Mouse (Mus musculus) bone marrow, adult 2 months (tissue): ENCODE results near the gene Rpn1. TPM values are rescaled to one million over a fixed set of nuclear protein-coding genes. Genes with fewer than 3 reads are reported as not detected.
A peak's percentile ranks its signal among the peaks of the same experiment; 100 is the strongest.

ENCODE experiments used
- H3K27ac ChIP-seq: fragments of 200-500 bp; 2 replicates; pipeline ENCODE4 v1.5.1; 2012; ENCODE audit warnings: low read depth, mild to moderate bottlenecking, control low read depth, inconsistent platforms, low read length; ENCODE audit not compliant: control insufficient read depth, poor library complexity, insufficient read depth
- H3K4me1 ChIP-seq: fragments of 200-500 bp; 2 replicates; pipeline ENCODE4 v1.6.1; 2011; ENCODE audit warnings: low read length; ENCODE audit not compliant: control insufficient read depth, insufficient read depth
- H3K4me3 ChIP-seq: fragments of 200-500 bp; replicated peaks from 2 replicates; pipeline ENCODE3; 2011; ENCODE audit warnings: mild to moderate bottlenecking, low read depth, low read length, control low read depth; ENCODE audit not compliant: control insufficient read depth
- CTCF ChIP-seq: fragments of 200-500 bp; IDR thresholded peaks from 2 replicates; pipeline ENCODE4 v1.5.1; 2011; ENCODE audit warnings: low read length, control low read depth; ENCODE audit not compliant: control insufficient read depth, insufficient read depth
- POLR2A ChIP-seq: fragments of 200-500 bp; IDR thresholded peaks from 2 replicates; pipeline ENCODE4 v1.6.1; 2011; ENCODE audit warnings: low read depth, mild to moderate bottlenecking, control low read depth, low read length, borderline replicate concordance; ENCODE audit not compliant: control insufficient read depth
- WGBS: fragments of 180-500 bp; shearing (Covaris S2); methylation state at CpG from one replicate; pipeline ENCODE4 v1.1.7; 2018; 5-methylcytosine and 5-hydroxymethylcytosine counted together
- polyA plus RNA-seq: library from polyadenylated mRNA; stranded (reverse); fragments of >200 nt; gene quantifications from 2 replicates; pipeline ENCODE4 v1.2.4, GENCODE M21; 2011; ENCODE audit warnings: low replicate concordance; ENCODE audit not compliant: missing spikeins, insufficient read depth, insufficient read length

Gene Rpn1
- polyA plus RNA-seq, 1 experiment, result 38.7 TPM

DNA sequence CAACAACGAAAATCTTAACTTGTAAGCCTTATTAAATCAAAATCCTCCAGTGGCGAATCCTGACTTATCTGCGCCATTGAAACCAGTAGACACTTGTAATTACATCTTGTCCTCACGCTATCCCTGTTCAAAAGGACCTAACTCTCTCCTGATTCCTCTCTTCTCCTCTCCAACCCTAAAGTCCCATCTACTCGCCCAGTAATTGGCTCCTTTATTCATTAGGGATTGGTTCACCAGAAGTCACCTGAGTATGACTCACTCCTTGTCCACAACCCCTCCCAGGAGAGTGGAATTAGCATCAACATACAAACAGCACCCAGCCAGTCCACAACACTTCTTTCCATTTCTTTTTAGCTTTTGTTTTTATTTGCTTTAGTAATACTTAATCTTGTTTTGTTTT lies 24.4 kb upstream of the Rpn1 start:
- whole genome bisulfite sequencing, result 83% methylated on average over 5 of the region's 5 CpGs
- no peak overlapping the region; the same call in 1 of the 2 replicates for H3K27ac ChIP-seq
- peaks cover 1% of the 10 kb centered on the region for H3K4me1 ChIP-seq
- no peak overlapping the region for H3K4me3 ChIP-seq
- no peak for TF ChIP-seq POLR2A
- no peak for TF ChIP-seq CTCF

- 21% methylated on average over 4 of the region's 4 CpGs for WGBS
- Histone ChIP-seq H3K4me3 (no peak overlapping the region), H3K4me1 (peaks cover 3% of the 10 kb centered on the region), H3K27ac (peak overlapping the region; percentile 75; the same call in 1 of the 2 replicates)
- TF ChIP-seq CTCF, result no peak
- TF ChIP-seq POLR2A, result no peak
Measured at GRCm38 (mm10) chr6:88060602-88061001, 23.7 kb upstream of the Rpn1 start.

DNA sequence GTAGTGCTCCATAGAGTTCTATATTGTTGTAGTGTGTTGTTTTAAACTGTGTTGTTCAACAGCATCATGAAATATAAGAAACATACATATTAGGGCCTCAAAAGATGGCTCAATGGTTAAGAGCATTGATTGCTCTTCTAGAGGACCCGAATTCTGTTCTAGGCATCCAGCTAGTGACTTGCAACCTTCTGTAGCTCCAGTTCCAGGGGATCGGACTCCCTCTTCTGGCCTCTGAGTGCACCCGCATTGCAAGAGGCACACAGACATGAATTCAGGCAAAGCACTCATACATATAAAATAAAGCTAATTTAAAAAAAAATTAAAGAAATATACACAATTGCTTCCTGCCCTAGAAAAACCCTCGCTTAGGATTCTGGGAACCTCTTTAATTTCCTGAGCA lies 22.9 kb upstream of the Rpn1 start:
- Histone ChIP-seq H3K4me3 (no peak overlapping the region), H3K27ac (no peak overlapping the region), H3K4me1 (peaks cover 5% of the 10 kb centered on the region)
- TF ChIP-seq CTCF (0 out of 2 replicates have a peak, but pooled peaks have one; percentile 6), POLR2A (no peak)
- WGBS, result 86% methylated on average over 4 of the region's 4 CpGs

DNA sequence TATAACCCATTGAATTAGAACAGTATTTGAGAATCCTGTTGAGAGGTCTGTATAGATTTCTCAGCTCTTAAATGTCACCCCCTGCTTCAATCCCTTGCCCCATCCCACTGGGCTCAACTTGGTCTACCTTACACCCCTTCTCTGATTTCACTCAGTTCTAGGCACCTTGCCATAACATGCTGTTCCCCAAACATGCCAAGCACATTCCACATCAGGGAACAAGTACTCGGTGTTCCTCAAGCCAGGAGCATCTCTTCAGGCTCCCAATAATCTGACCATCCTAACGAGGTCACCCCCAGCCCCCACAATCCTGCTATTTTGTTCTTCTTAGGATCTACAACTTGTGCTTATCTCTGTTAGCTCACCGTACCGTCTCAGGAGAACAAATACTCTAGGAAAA lies 21.9 kb upstream of the Rpn1 start:
- no peak overlapping the region for H3K27ac ChIP-seq
- peaks cover 5% of the 10 kb centered on the region for H3K4me1 ChIP-seq
- H3K4me3 ChIP-seq, result no peak overlapping the region
- WGBS, result 88% methylated on average over 4 of the region's 4 CpGs
- TF ChIP-seq POLR2A (no peak), CTCF (no peak)

GRCm38 (mm10) chr6:88064072-88064642 lies 20.1 kb upstream of the Rpn1 start:
- WGBS, result 30% methylated on average over 3 of the region's 3 CpGs
- TF ChIP-seq POLR2A, result no peak
- TF ChIP-seq CTCF, result no peak
- no peak overlapping the region for H3K4me3 ChIP-seq
- peak overlapping the region; percentile 2; the same call in 1 of the 2 replicates for H3K27ac ChIP-seq
- H3K4me1 ChIP-seq, result peaks cover 5% of the 10 kb centered on the region

DNA sequence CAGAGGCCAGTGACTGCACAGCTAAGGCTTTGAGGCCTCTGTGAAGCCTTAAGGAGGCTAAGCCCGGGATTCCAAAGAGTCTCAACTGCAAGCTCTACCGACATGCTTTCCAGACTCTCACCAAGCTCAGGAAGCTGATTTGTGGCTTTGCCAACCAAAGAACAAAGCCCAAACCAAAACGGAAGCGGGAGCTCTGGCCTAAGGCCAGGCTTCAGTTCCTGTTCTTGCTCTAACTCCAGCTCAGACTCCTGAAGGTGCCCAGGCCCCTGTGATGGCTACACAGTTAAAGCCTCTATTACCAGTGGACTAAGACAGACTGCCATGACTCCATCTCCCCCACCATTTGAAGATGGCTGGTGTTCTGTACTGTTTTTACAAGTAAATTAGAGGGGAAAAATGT lies 19.2 kb upstream of the Rpn1 start:
- Histone ChIP-seq H3K4me3 (no peak overlapping the region), H3K4me1 (peaks cover 7% of the 10 kb centered on the region), H3K27ac (peak overlapping the region; percentile 81)
- TF ChIP-seq CTCF, result no peak
- no peak for TF ChIP-seq POLR2A
- WGBS, result 1% methylated on average over 4 of the region's 4 CpGs

- Histone ChIP-seq H3K4me3 (no peak overlapping the region), H3K4me1 (peaks cover 7% of the 10 kb centered on the region), H3K27ac (no peak overlapping the region)
- WGBS, result 70% methylated on average over 3 of the region's 3 CpGs
- TF ChIP-seq CTCF, result no peak
- TF ChIP-seq POLR2A, result no peak
Measured at GRCm38 (mm10) chr6:88065968-88066367, 18.3 kb upstream of the Rpn1 start.

GRCm38 (mm10) chr6:88067722-88068121 lies 16.6 kb upstream of the Rpn1 start:
- no peak overlapping the region for H3K4me3 ChIP-seq
- TF ChIP-seq POLR2A (no peak), CTCF (no peak)
- H3K4me1 ChIP-seq, result peaks cover 7% of the 10 kb centered on the region
- no peak overlapping the region; the same call in 1 of the 2 replicates for H3K27ac ChIP-seq
- 30% methylated on average over 3 of the region's 3 CpGs for WGBS

DNA sequence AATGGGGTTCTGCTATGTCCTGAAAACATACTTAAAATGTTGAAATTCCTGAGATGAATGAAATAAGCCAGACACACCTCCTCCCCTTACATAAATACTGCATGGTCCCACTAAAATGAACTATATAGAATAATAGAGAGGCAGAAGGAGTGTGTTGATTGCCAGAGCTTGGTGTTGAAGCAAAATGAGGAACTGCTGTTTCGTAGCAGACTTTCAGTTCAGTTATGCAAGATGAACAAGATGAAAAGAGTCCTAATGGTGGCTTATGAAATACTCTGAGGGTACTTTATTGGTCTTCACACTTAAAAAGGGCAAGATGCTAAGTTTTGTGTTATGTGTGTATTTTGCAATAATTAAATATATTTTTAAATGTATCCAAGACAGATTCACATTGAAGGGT lies 15.5 kb upstream of the Rpn1 start:
- peaks cover 7% of the 10 kb centered on the region for H3K4me1 ChIP-seq
- 4% methylated on average over 1 of the region's 1 CpGs for WGBS
- H3K27ac ChIP-seq, result peak overlapping the region; percentile 40; the same call in 1 of the 2 replicates
- no peak overlapping the region for H3K4me3 ChIP-seq
- TF ChIP-seq POLR2A (no peak), CTCF (no peak)
